Mouse (Mus musculus) lung, embryonic 14.5 days (tissue): ENCODE results near the gene Nup93. TPM values are rescaled to one million over a fixed set of nuclear protein-coding genes. Genes with fewer than 3 reads are reported as not detected.

Source experiments
- ATAC-seq: fragments of 200-750 bp; cut with Nextera tagmentation; 2 replicates; pipeline ENCODE4 v1.8.0; 2017; ENCODE audit warnings: mild to moderate bottlenecking, moderate TSS enrichment, moderate library complexity; ENCODE audit not compliant: insufficient read depth
- DNase-seq: peaks from one replicate; pipeline ENCODE4 v3.0.0-alpha.2; 2015
- H3K27ac ChIP-seq: fragments of 300-500 bp; sonication (generic); 2 replicates; pipeline ENCODE4 v1.5.1; 2014; ENCODE audit warnings: low read depth, mild to moderate bottlenecking, moderate library complexity
- H3K27me3 ChIP-seq: fragments of 300-500 bp; sonication (generic); 2 replicates; pipeline ENCODE4 v1.6.1; 2014; ENCODE audit warnings: low read length, control low read depth; ENCODE audit not compliant: insufficient read depth
- H3K36me3 ChIP-seq: fragments of 300-500 bp; sonication (generic); 2 replicates; pipeline ENCODE4 v1.6.1; 2014; ENCODE audit warnings: control low read depth; ENCODE audit not compliant: insufficient read depth
- H3K4me1 ChIP-seq: fragments of 300-500 bp; sonication (generic); 2 replicates; pipeline ENCODE4 v1.6.1; 2014; ENCODE audit warnings: antibody characterized with exemption, control low read depth; ENCODE audit not compliant: insufficient read depth
- H3K4me2 ChIP-seq: fragments of 300-500 bp; sonication (generic); 2 replicates; pipeline ENCODE4 v1.6.1; 2014; ENCODE audit warnings: mild to moderate bottlenecking
- H3K4me3 ChIP-seq: fragments of 300-500 bp; sonication (generic); 2 replicates; pipeline ENCODE4 v1.5.1; 2014; ENCODE audit warnings: low read depth, low read length
- H3K9ac ChIP-seq: fragments of 300-500 bp; sonication (generic); 2 replicates; pipeline ENCODE4 v1.6.1; 2014
- H3K9me3 ChIP-seq: fragments of 300-500 bp; sonication (generic); 2 replicates; pipeline ENCODE4 v1.6.1; 2016; ENCODE audit warnings: low read depth, low read length, control low read depth
- CTCF ChIP-seq: IDR thresholded peaks from 2 replicates; pipeline ENCODE4 v1.5.1; 2016; ENCODE audit warnings: antibody characterized with exemption, low read depth
- whole genome bisulfite sequencing: fragments of 180-500 bp; shearing (Covaris S2); extraction: QIAGEN DNeasy Blood & Tissue Kit; methylation state at CpG from one replicate; pipeline ENCODE4 v1.1.7; 2014; 5-methylcytosine and 5-hydroxymethylcytosine counted together
- polyA plus RNA-seq: library from polyadenylated mRNA; unstranded; fragments of >200 nt; fragmentation: Nextera tagmentation; extraction: Ambion mirVana; gene quantifications from 2 replicates; pipeline ENCODE4 v1.2.1, GENCODE M21; 2014

The Nup93 gene
- polyA plus RNA-seq, 1 experiment from 2014 or later: 126 TPM

DNA sequence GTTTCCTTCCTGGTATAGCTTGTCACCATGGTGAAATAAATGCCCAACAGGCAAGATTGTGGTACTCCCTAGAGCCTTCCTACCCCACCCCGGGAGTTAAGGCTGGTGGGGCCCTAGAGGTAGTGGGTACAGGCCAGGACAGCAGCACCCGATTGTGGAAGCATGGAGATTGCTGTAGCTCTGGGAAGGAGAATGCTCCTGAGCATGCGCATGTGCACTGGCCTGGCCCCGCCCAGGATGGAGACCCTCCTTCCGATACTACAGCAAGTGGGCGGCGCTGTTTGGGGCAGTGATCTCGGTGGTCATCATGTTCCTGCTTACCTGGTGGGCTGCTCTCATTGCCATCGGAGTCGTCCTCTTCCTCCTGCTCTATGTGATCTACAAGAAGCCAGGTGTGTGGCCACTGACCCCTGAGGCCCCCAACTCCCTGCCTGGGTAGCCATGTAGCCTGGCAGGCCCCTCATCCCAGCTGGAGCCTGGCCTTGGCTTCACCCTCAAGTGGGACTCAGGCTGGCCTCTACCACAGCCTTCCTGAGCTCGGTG lies 129.5 kb downstream of the Nup93 start:
- H3K27me3 ChIP-seq: no peaks in the 10 kb centered on the region
- 81% methylated on average over 11 of the region's 11 CpGs for WGBS
- no peak for DNase-seq
- no peak overlapping the region for H3K9ac ChIP-seq
- no peaks in the 10 kb centered on the region for H3K4me1 ChIP-seq
- H3K9me3 ChIP-seq: no peaks in the 10 kb centered on the region
- no peak overlapping the region for H3K4me2 ChIP-seq
- no peak for ATAC-seq
- no peaks in the 10 kb centered on the region for H3K36me3 ChIP-seq
- H3K4me3 ChIP-seq: no peak overlapping the region
- H3K27ac ChIP-seq: no peak overlapping the region
- no peak for TF ChIP-seq CTCF

DNA sequence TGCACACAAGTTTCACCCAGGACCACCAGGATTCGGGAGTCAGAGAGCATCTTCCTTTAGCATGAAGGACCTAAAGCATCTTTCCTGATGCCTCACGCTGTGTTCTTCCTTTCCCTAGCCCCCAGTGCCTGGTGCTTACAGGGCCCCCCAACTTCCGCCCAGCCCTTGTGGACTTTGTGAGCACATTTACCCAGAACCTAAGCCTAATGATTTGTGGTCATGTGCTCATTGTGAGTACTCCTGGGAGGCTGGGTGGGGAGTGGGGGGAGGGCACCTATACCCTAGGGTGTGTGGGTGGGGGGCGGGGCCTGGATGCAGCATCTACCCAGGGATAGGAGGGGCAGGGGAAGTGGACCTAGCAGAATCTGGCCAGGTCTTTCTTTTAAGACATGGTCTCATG lies 131.3 kb downstream of the Nup93 start:
- ATAC-seq (no peak), DNase-seq (no peak)
- no peak for TF ChIP-seq CTCF
- no peaks in the 10 kb centered on the region for H3K27me3 ChIP-seq
- H3K9me3 ChIP-seq: no peaks in the 10 kb centered on the region
- no peaks in the 10 kb centered on the region for H3K4me1 ChIP-seq
- WGBS: 84% methylated on average over 4 of the region's 4 CpGs
- H3K36me3 ChIP-seq: no peaks in the 10 kb centered on the region
- no peak overlapping the region for H3K4me2 ChIP-seq
- H3K9ac ChIP-seq: no peak overlapping the region
- H3K27ac ChIP-seq: no peak overlapping the region
- no peak overlapping the region for H3K4me3 ChIP-seq

DNA sequence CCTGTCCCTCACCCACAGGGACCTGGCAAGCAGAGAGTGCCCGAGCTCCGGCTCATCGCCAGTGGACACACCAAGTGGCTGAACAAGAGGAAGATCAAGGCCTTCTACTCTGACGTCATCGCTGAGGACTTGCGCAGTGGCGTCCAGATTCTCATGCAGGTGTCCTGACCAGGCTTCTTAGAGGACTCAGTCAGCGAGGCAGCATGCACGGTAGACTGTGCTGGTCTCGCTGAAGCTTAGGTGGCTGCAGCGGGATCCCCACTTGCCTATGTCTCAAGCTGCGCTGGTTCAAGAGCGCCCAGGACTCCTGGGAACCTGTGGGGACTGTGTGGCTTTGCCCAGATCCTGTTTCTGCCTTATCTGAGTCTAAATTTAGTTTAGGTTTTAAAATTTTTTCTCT lies 131.9 kb downstream of the Nup93 start:
- Histone ChIP-seq H3K9me3 (no peaks in the 10 kb centered on the region), H3K27ac (no peak overlapping the region), H3K27me3 (no peaks in the 10 kb centered on the region), H3K9ac (no peak overlapping the region), H3K36me3 (no peaks in the 10 kb centered on the region), H3K4me3 (no peak overlapping the region), H3K4me2 (no peak overlapping the region), H3K4me1 (no peaks in the 10 kb centered on the region)
- WGBS: 87% methylated on average over 13 of the region's 13 CpGs
- ATAC-seq (no peak), DNase-seq (no peak)
- no peak for TF ChIP-seq CTCF

DNA sequence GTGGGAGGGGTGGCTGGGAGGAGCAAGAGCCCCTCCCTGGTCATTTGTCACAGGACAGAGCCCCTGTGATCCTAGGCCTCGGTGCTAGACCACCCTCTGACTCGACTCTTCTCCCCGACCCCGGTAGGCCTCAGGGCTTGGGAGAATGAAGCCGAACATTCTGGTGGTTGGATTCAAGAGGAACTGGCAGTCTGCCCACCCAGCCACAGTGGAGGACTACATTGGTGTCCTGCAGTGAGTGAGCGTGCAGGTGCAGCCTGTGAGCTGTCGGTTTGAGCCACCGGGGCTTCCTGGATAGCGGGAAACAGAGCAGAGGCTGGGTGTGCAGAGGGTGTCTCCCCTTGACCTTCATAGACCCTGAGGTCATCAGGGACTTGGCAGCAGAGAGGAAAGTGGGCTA lies 134.1 kb downstream of the Nup93 start:
- H3K9me3 ChIP-seq: no peaks in the 10 kb centered on the region
- no peak overlapping the region for H3K4me3 ChIP-seq
- DNase-seq: peak; percentile 22
- ATAC-seq: no peak
- 52% methylated on average over 9 of the region's 9 CpGs for WGBS
- H3K36me3 ChIP-seq: no peaks in the 10 kb centered on the region
- H3K4me2 ChIP-seq: no peak overlapping the region
- no peaks in the 10 kb centered on the region for H3K27me3 ChIP-seq
- H3K4me1 ChIP-seq: no peaks in the 10 kb centered on the region
- no peak overlapping the region for H3K27ac ChIP-seq
- TF ChIP-seq CTCF: no peak
- H3K9ac ChIP-seq: no peak overlapping the region

DNA sequence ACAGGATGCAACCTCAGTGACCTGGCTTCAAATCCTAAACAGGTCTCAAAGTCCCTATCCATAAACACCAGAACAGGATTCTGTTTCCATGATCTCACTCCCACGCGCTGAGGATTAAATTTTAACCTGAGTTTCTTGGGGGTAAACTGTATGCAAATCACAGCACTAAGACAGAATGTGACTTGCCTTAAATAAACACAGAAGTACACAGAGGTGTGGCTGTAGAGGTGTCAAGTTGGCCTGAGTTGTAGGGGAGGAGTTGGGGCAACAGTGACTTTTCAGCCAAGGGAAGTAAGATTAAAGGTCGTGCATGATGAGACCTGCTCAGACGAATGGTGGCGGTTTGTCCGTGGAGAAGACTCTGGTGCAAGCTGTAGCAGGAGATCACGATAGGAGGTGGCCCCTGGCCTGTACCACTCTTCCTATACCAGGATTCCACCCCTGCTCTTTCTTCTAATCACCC lies 139.7 kb downstream of the Nup93 start:
- 71% methylated on average over 7 of the region's 7 CpGs for WGBS
- ATAC-seq: no peak
- TF ChIP-seq CTCF: no peak

DNA sequence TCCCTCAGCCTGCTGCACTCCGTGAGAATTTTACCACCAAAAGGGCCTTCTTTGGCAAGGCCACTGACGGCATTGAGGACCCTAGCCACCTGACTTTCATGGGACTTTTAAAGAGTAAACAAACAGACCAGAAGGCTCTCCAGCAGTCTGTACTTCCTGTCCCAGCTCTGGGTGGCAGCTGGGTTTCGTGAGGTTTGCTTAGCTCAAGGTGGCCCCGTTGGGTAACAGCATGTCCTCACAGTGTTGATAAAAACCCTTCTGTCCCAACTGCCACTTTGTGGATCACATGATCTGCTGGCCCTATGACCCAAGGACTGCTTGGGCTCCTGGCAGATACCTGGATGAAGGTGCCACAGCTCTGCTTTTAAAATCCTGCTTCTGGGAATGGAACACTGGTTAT lies 140.2 kb downstream of the Nup93 start:
- DNase-seq: no peak
- Histone ChIP-seq H3K27ac (no peak overlapping the region), H3K36me3 (no peaks in the 10 kb centered on the region), H3K4me3 (no peak overlapping the region), H3K9ac (no peak overlapping the region), H3K27me3 (no peaks in the 10 kb centered on the region), H3K9me3 (no peaks in the 10 kb centered on the region), H3K4me1 (peaks cover 7% of the 10 kb centered on the region; the same call in 1 of the 2 replicates), H3K4me2 (no peak overlapping the region)
- 34% methylated on average over 4 of the region's 4 CpGs for WGBS
- no peak for ATAC-seq
- TF ChIP-seq CTCF: no peak

More for the DNA sequence above, 139.7 kb downstream of the Nup93 start:
- H3K9ac ChIP-seq: no peak overlapping the region
- H3K27me3 ChIP-seq: no peaks in the 10 kb centered on the region
- peaks cover 6% of the 10 kb centered on the region; the same call in 1 of the 2 replicates for H3K4me1 ChIP-seq
- no peak overlapping the region for H3K4me3 ChIP-seq
- no peak overlapping the region for H3K27ac ChIP-seq
- no peaks in the 10 kb centered on the region for H3K36me3 ChIP-seq
- no peaks in the 10 kb centered on the region for H3K9me3 ChIP-seq
- no peak for DNase-seq
- H3K4me2 ChIP-seq: no peak overlapping the region

DNA sequence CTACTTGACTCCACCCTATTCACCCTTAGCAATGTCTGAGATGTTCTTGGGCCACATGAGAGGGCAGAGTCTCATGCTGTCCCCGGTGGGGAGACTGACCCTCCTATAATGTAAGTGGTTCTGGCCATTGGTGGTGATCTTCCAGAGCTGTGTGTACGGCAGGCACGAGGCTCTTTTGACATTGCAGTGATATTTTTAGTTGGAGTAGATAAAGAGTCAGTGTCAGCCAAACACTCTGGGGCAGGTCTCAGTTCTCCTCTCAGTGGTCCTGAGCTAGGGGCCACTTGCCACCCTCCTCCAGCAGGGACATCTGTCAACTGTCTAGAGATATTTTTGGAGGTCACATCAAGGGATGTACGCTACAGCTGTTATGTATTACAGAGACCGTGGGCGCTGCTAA lies 142.9 kb downstream of the Nup93 start:
- Histone ChIP-seq H3K27ac (no peak overlapping the region), H3K27me3 (no peaks in the 10 kb centered on the region), H3K36me3 (no peaks in the 10 kb centered on the region), H3K4me2 (no peak overlapping the region), H3K4me3 (no peak overlapping the region), H3K9ac (no peak overlapping the region), H3K4me1 (peaks cover 7% of the 10 kb centered on the region; the same call in 1 of the 2 replicates), H3K9me3 (no peaks in the 10 kb centered on the region)
- no peak for TF ChIP-seq CTCF
- DNase-seq: no peak
- WGBS: 57% methylated on average over 6 of the region's 6 CpGs
- ATAC-seq: no peak
